In the genomic region with DNA sequence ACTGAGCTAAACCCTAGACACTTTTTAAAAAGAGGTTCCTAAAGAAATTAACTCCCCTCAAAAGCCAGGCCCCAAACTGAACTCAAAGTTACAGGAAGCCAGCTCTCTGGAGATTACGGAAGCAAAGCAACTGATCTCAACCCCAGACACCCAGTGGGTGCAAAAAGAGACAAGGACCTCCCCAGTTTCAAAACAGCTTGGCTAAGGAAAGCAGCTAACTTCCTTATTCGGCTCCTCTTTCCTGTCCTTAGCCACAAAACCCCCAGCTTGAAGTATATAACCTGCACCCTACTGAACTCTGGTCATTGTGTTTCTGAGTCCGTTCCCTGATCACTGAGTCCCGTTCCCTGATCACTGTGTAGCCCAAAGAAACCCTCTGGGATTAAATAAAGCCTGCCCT, we compare ENCODE assay signal across 16 mouse cellular contexts. TPM values are rescaled to one million over a fixed set of nuclear protein-coding genes. Genes with fewer than 3 reads are reported as not detected.
DNase-seq lines count a peak whose midpoint lies in the region; ATAC-seq and TF ChIP-seq lines count a peak whose summit lies in the region.
"Had no signal": no experiment of that assay in that cellular context is flagged by ENCODE, and none has a peak within 500 bp of the region (broad histone marks: within the 10 kb centered on the region; RNA-seq: fewer than 3 reads in every experiment).

No protein-coding gene starts in this region.

- H3K9ac ChIP-seq in liver, embryonic 13.5 days, result no peak overlapping the region
- no peak overlapping the region for H3K9ac ChIP-seq in hindbrain, embryonic 14.5 days
- H3K9ac ChIP-seq: heart, embryonic 12.5 days; limb, embryonic 12.5 days had no signal

- H3K27me3 ChIP-seq in liver, embryonic 13.5 days, result no peaks in the 10 kb centered on the region
- H3K27me3 ChIP-seq in hindbrain, embryonic 14.5 days (ENCODE audit: control insufficient read depth, insufficient read depth, low read length), result no peaks in the 10 kb centered on the region
- H3K27me3 ChIP-seq: heart, embryonic 12.5 days; limb, embryonic 12.5 days had no signal

- no peak overlapping the region for H3K4me2 ChIP-seq in liver, embryonic 13.5 days
- H3K4me2 ChIP-seq in hindbrain, embryonic 14.5 days (replicated peaks), result no peak overlapping the region
- H3K4me2 ChIP-seq: heart, embryonic 12.5 days; limb, embryonic 12.5 days had no signal

- no peaks in the 10 kb centered on the region for H3K9me3 ChIP-seq in liver, embryonic 13.5 days (replicated peaks)
- no peaks in the 10 kb centered on the region for H3K9me3 ChIP-seq in hindbrain, embryonic 14.5 days (ENCODE audit: control insufficient read depth, low read length)
- H3K9me3 ChIP-seq: heart, embryonic 12.5 days; limb, embryonic 12.5 days had no signal

- no peak for TF ChIP-seq CTCF in bone marrow, adult 2 months (IDR thresholded peaks at IDR 0.05; ENCODE audit: control insufficient read depth, insufficient read depth, low read length)

- WGBS in bone marrow, adult 2 months, result 3% methylated on average over 4 of the region's 4 CpGs
- WGBS in liver, embryonic 13.5 days (ENCODE audit: insufficient replicate concordance), result 17% methylated on average over 4 of the region's 4 CpGs
- 74% methylated on average over 4 of the region's 4 CpGs for WGBS in hindbrain, embryonic 14.5 days

- H3K36me3 ChIP-seq in liver, embryonic 13.5 days, result no peaks in the 10 kb centered on the region
- H3K36me3 ChIP-seq in hindbrain, embryonic 14.5 days (replicated peaks; ENCODE audit: control insufficient read depth, insufficient read depth), result no peaks in the 10 kb centered on the region
- H3K36me3 ChIP-seq: heart, embryonic 12.5 days; limb, embryonic 12.5 days had no signal

- H3K27ac ChIP-seq in bone marrow, adult 2 months (ENCODE audit: control insufficient read depth, insufficient read depth, low read depth, low read length, poor library complexity), result peak overlapping the region; percentile 12; the same call in 1 of the 2 replicates
- peak overlapping the region; percentile 58; the same call in 1 of the 2 replicates for H3K27ac ChIP-seq in liver, embryonic 13.5 days
- H3K27ac ChIP-seq in hindbrain, embryonic 14.5 days, result no peak overlapping the region
- H3K27ac ChIP-seq: limb, embryonic 12.5 days had no signal

- H3K4me1 ChIP-seq in bone marrow, adult 2 months (ENCODE audit: control insufficient read depth, insufficient read depth, low read length), result peaks cover 12% of the 10 kb centered on the region
- peaks cover 45% of the 10 kb centered on the region for H3K4me1 ChIP-seq in liver, embryonic 13.5 days (replicated peaks)
- 0 out of 2 replicates have a peak, but pooled peaks cover 2% of the 10 kb centered on the region for H3K4me1 ChIP-seq in hindbrain, embryonic 14.5 days (replicated peaks; ENCODE audit: control insufficient read depth, insufficient read depth, low read length)
- H3K4me1 ChIP-seq: heart, embryonic 12.5 days had no signal

- TF ChIP-seq POLR2A in bone marrow, adult 2 months (IDR thresholded peaks at IDR 0.05; ENCODE audit: borderline replicate concordance, control insufficient read depth, low read depth, low read length), result no peak

- intact Hi-C loops in left cerebral cortex, postnatal 36 days (cut with DNase I), result no loop called here

- ATAC-seq in liver, embryonic 13.5 days (ENCODE audit: low read depth), result peak; percentile 33; the same call in 1 of the 2 replicates
- peak; percentile 70 for ATAC-seq in monocyte, adult 5-6 weeks (replicated peaks; ENCODE audit: insufficient number of reproducible peaks, low FRiP score, low TSS enrichment, poor library complexity, severe bottlenecking)
- no peak for ATAC-seq in hindbrain, embryonic 14.5 days (ENCODE audit: low FRiP score)
- ATAC-seq: midbrain, embryonic 16.5 days had no signal

- peak; percentile 9 for DNase-seq in left cerebral cortex, adult 11 months (ENCODE audit: low spot score)
- no peak for DNase-seq in left cerebral cortex, postnatal 36 days (ENCODE audit: low spot score in 2 of 2)
- DNase-seq in liver, embryonic 13.5 days, result no peak
- no peak for DNase-seq in cerebellum, postnatal 4 days (ENCODE audit: low spot score in 2 of 2)
- no peak for DNase-seq in adrenal gland, adult 2 months
- DNase-seq in hindbrain, embryonic 14.5 days (ENCODE audit: low spot score), result no peak
- DNase-seq: cerebellum, postnatal 36 days; kidney, postnatal 36 days; spleen, adult 18-20 months; thymus, postnatal 25 days had no signal

- no peak overlapping the region for H3K4me3 ChIP-seq in bone marrow, adult 2 months (replicated peaks; ENCODE audit: control insufficient read depth, low read depth, low read length)
- no peak overlapping the region for H3K4me3 ChIP-seq in liver, embryonic 13.5 days (replicated peaks)
- no peak overlapping the region for H3K4me3 ChIP-seq in hindbrain, embryonic 14.5 days (replicated peaks; ENCODE audit: low read length)
- H3K4me3 ChIP-seq: erythroblast, embryonic 14.5 days; heart, embryonic 12.5 days; limb, embryonic 12.5 days had no signal

RNA-seq across cellular contexts. Expression of gene Siglecf, which starts 2.0 kb away (rescaled TPM):
- total RNA-seq in left cerebral cortex, postnatal 36 days (2021), result under 1 TPM; 0.36 to 0.72 TPM
- 0.75 and 3.3 TPM in 2 replicates for polyA plus RNA-seq in bone marrow, adult 2 months (2011; ENCODE audit: insufficient read depth, insufficient read length, low replicate concordance, missing spikeins)
- 2.0 and 2.2 TPM in 2 replicates for polyA plus RNA-seq in liver, embryonic 13.5 days (2015; fragmentation: Nextera tagmentation; extraction: Ambion mirVana)
- total RNA-seq in monocyte, adult 5-6 weeks (2017), result 0.78 to 26.1 TPM (median 21.4 TPM) in 3 replicates
- total RNA-seq in adrenal gland, adult 2 months (2021), result not detected
- polyA plus RNA-seq in adrenal gland, adult 2 months (2012; rRNA removed), result 0.04 and 0.18 TPM in 2 replicates
- polyA plus RNA-seq in hindbrain, embryonic 14.5 days (2014; fragmentation: Nextera tagmentation; extraction: Ambion mirVana), result 0.12 TPM in 1 of 2 replicates, not detected in the other
- polyA plus RNA-seq: erythroblast, embryonic 14.5 days had no signal

RNA-seq across cellular contexts. Expression of gene Zfp715, which starts 40.0 kb away (rescaled TPM):
- total RNA-seq in left cerebral cortex, postnatal 36 days (2021), result 10 to 100 TPM; 18.5 to 23.6 TPM
- 3.4 and 17.7 TPM in 2 replicates for polyA plus RNA-seq in bone marrow, adult 2 months (2011; ENCODE audit: insufficient read depth, insufficient read length, low replicate concordance, missing spikeins)
- 4.1 and 5.8 TPM in 2 replicates for polyA plus RNA-seq in liver, embryonic 13.5 days (2015; fragmentation: Nextera tagmentation; extraction: Ambion mirVana)
- total RNA-seq in monocyte, adult 5-6 weeks (2017), result 21.8 to 30.9 TPM (median 27.9 TPM) in 3 replicates
- 10 to 100 TPM; 19.1 to 20.6 TPM for total RNA-seq in adrenal gland, adult 2 months (2021)
- polyA plus RNA-seq in adrenal gland, adult 2 months (2012; rRNA removed), result 1.4 and 1.8 TPM in 2 replicates
- polyA plus RNA-seq in hindbrain, embryonic 14.5 days (2014; fragmentation: Nextera tagmentation; extraction: Ambion mirVana), result 21.6 and 27.6 TPM in 2 replicates

RNA-seq across cellular contexts. Expression of gene Siglecg, which starts 54.9 kb away (rescaled TPM):
- total RNA-seq in left cerebral cortex, postnatal 36 days (2021), result not detected
- polyA plus RNA-seq in bone marrow, adult 2 months (2011; ENCODE audit: insufficient read depth, insufficient read length, low replicate concordance, missing spikeins), result 33.1 and 73.3 TPM in 2 replicates
- 0.28 and 0.32 TPM in 2 replicates for polyA plus RNA-seq in liver, embryonic 13.5 days (2015; fragmentation: Nextera tagmentation; extraction: Ambion mirVana)
- 14.3 to 27.1 TPM (median 21.6 TPM) in 3 replicates for total RNA-seq in monocyte, adult 5-6 weeks (2017)
- under 1 TPM in 1 of 2 experiments, not detected in 1; 0.17 TPM for total RNA-seq in adrenal gland, adult 2 months (2021)
- 0.58 and 1.0 TPM in 2 replicates for polyA plus RNA-seq in adrenal gland, adult 2 months (2012; rRNA removed)
- polyA plus RNA-seq in hindbrain, embryonic 14.5 days (2014; fragmentation: Nextera tagmentation; extraction: Ambion mirVana), result not detected in 2 replicates
- polyA plus RNA-seq: erythroblast, embryonic 14.5 days; heart, embryonic 12.5 days; limb, embryonic 12.5 days; midbrain, embryonic 16.5 days had no signal

Comparison
In these comparisons a context has a peak if more than half of its experiments do, and no peak if none do; other contexts are left out.
1. RNA of gene Siglecg, which starts 54.9 kb away (polyA plus RNA-seq): 33.1 to 73.3 TPM in bone marrow, adult 2 months; 0.58 to 1.0 TPM in adrenal gland, adult 2 months, 0.28 to 0.32 TPM in liver, embryonic 13.5 days and not detected in hindbrain, embryonic 14.5 days; every median in the first group is over 10 times any median in the second.